Mouse (Mus musculus): ENCODE measurements around the gene Ogdhl. TPM values are rescaled to one million over a fixed set of nuclear protein-coding genes. Genes with fewer than 3 reads are reported as not detected.

Gene Ogdhl
- 26.2 TPM in 2 replicates for polyA plus RNA-seq (2015; fragmentation: Nextera tagmentation; extraction: Ambion mirVana)

DNA sequence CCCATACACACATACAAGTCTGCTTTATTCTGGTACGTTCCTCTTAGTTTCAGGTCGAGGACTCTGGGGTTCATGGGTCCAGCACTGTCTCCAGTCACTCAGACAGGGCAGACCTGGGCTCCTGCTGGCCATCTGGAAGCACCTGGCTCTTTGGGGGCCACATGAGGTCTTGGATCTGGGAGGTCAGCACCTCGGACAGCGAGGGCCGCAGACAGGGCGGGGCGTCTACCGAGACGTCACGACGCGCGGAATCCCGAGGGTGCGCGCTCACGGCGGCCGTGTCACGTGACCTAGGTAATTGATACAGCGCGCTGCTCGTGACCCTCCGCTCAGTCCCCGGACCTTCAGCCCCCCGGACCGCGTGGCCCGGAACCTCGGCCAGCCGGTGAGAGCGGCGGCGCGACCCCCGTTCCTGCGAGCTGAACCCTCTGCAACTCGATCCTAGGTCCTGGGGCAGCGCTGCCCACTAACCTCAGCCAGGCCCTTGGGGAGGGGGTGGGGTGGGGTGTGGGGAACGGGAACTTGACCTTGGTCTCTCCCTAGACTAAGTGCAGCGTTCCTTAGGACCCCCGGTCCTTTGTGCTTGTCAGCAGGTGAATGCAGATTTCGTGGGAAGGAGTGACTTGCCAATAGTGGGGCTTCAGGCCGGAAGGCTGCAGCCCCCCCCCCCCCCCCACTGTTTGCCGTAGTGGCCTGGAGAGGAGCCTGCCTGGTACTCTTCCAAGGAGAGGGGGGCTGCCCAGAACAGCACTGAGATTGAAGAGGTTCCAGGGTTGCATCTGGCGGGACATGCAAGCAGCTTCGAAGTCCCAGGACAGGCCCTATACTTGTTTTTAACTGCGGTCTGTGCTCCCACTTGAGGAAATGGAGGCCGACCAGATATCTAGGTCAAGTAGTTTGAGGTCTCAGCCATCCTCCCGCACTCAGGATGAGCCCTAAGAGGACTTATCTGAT lies at the start of gene Ogdhl:
Gene Ogdhl, plus strand, starts transcription at position 288 of the 954 bp plus-strand sequence.
- H3K36me3 ChIP-seq = no peaks in the 10 kb centered on the region
- peaks cover 9% of the 10 kb centered on the region for H3K4me1 ChIP-seq
- peak within 1 kb of the TSS; percentile 71 for H3K4me3 ChIP-seq
- peak within 1 kb of the TSS; percentile 81 for H3K9ac ChIP-seq (replicated peaks)
- no peaks in the 10 kb centered on the region for H3K9me3 ChIP-seq
- H3K27me3 ChIP-seq = no peaks in the 10 kb centered on the region
- peak within 1 kb of the TSS; percentile 77 for H3K4me2 ChIP-seq (replicated peaks)
- peak; percentile 75 for ATAC-seq (replicated peaks)
- H3K27ac ChIP-seq (replicated peaks) = no peak within 1 kb of the TSS
- 4% methylated on average over 50 of the region's 50 CpGs for WGBS

DNA sequence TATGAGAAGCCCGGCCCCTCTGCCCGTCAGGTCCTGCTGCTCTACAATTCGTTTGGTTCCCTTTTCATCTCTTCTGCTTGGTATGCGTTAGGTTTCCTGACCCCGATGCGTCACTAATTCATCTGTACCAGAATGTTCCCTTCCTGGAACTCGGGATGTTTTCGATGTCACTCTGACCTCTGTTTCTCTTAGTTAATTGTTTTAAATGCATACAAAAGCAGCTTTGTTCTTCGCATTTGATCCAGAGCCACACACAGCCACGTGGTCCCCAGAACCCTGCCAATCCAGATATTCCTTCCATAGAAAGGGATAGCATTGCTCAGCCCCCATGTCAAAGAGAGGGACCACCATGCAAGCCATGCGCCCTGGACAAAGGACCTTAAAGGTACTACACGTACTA lies 20.2 kb upstream of the Ogdhl start:
- 42% methylated on average over 12 of the region's 12 CpGs for WGBS
- no peak overlapping the region for H3K27ac ChIP-seq (replicated peaks)

DNA sequence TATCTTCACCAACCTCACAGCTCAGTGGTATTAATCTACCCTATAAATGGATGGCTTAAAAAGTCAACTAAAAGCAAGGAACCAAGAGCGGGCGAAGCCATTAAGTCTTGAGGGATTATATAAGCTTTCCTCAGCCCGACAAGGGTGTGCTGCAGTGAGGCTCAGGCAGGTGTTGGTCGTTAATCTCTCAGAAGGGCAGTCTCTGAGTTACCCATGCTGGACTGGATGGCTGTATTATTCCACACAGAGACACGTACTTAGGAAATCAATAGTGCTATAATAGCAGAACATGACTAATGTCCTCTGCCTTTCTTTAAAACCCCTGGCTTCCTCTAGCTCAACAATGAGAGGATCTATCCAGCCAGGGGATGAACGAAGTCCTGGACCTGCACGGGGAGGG lies 19.4 kb upstream of the Ogdhl start:
- Histone ChIP-seq H3K4me1 (no peaks in the 10 kb centered on the region), H3K4me3 (no peak overlapping the region), H3K36me3 (peaks cover 7% of the 10 kb centered on the region), H3K27me3 (no peaks in the 10 kb centered on the region), H3K27ac (replicated peaks) (no peak overlapping the region), H3K9ac (replicated peaks) (no peak overlapping the region), H3K4me2 (replicated peaks) (no peak overlapping the region), H3K9me3 (no peaks in the 10 kb centered on the region)
- WGBS = 78% methylated on average over 7 of the region's 7 CpGs
- no peak for ATAC-seq (replicated peaks)

More for the DNA sequence above, 20.2 kb upstream of the Ogdhl start:
- no peaks in the 10 kb centered on the region for H3K9me3 ChIP-seq
- H3K27me3 ChIP-seq = no peaks in the 10 kb centered on the region
- ATAC-seq (replicated peaks) = no peak
- H3K36me3 ChIP-seq = peaks cover 7% of the 10 kb centered on the region
- H3K4me2 ChIP-seq (replicated peaks) = no peak overlapping the region
- no peaks in the 10 kb centered on the region for H3K4me1 ChIP-seq
- H3K4me3 ChIP-seq = no peak overlapping the region
- no peak overlapping the region for H3K9ac ChIP-seq (replicated peaks)

DNA sequence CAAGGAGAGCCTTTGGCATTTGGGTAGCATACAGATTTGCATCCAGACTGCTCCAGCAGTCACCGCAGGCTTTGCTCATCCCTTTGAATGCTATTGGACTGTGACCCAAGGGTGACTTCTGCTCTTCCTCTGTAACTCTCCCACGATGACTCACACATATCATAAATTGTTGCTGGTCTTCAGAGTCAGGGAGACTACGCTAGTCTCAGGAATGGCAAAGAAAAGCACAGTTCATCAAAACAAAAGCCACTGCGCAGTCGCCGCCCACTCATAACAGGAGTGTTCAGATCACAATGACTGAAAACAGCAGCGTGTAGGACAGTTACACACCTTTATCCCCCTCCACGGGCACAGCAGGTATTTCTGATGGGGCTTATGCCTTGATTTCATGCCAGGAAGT lies 16.9 kb upstream of the Ogdhl start:
- Histone ChIP-seq H3K9me3 (no peaks in the 10 kb centered on the region), H3K36me3 (no peaks in the 10 kb centered on the region; the same call in 1 of the 2 replicates), H3K9ac (replicated peaks) (no peak overlapping the region), H3K27me3 (no peaks in the 10 kb centered on the region), H3K4me2 (replicated peaks) (no peak overlapping the region), H3K4me3 (no peak overlapping the region), H3K27ac (replicated peaks) (no peak overlapping the region), H3K4me1 (no peaks in the 10 kb centered on the region)
- WGBS = 88% methylated on average over 8 of the region's 8 CpGs
- ATAC-seq (replicated peaks) = no peak

DNA sequence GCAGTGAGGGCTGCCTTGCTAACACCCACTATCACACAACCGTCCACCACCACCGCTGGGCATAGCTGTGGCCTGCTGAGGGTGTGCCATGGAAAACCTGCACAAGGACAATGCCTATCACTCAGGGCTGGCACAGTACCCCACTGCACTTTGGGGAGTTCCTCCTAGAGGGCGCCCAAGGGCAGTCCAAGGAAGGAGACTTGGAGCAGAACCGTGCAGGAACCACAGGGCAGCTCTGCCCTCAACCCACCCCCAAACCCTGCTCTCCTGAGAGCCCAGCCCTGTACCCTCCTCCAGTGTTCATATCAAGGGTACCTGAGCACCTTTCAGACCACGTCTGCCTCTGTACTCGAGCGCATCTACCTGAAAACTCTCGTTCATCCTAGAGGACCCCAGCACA lies 11.9 kb upstream of the Ogdhl start:
- H3K27ac ChIP-seq (replicated peaks) = no peak overlapping the region
- 47% methylated on average over 8 of the region's 8 CpGs for WGBS
- H3K4me1 ChIP-seq = no peaks in the 10 kb centered on the region
- H3K4me3 ChIP-seq = no peak overlapping the region
- H3K9me3 ChIP-seq = no peaks in the 10 kb centered on the region
- H3K4me2 ChIP-seq (replicated peaks) = no peak overlapping the region
- H3K27me3 ChIP-seq = no peaks in the 10 kb centered on the region
- no peaks in the 10 kb centered on the region; the same call in 1 of the 2 replicates for H3K36me3 ChIP-seq
- no peak; the same call in 1 of the 2 replicates for ATAC-seq (replicated peaks)
- H3K9ac ChIP-seq (replicated peaks) = no peak overlapping the region

DNA sequence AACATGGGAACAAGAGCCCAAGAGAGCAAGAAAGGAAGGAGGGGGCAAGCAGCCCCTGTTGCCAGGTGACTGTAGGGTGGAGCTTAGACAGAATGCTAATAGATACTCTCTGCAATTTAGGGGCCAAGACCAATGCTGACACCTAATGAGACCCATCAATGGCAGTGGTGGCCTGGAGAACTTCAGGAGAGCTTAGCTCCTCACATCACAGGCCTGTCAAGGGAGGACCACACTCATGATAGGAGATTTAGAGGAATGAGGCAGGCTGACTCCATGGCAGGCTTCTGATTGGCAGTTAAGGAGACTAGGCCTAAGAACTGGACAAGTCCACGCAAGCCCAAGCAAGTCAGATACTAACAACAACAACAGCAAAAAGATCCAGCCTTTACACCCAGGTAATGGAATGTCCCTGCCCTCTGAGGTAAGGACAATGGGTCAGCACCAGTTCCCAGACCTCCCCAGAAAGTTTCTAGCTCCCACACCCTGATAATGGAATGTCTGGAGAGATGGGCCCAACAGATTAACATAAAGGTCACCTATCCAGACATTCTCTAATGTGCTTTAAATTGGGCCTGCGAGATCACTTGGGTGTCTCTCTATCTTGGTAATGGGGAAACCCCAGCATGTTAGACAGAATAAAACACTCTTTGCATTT lies 10.3 kb upstream of the Ogdhl start:
- no peak for ATAC-seq (replicated peaks)
- no peaks in the 10 kb centered on the region for H3K4me1 ChIP-seq
- H3K4me3 ChIP-seq = no peak overlapping the region
- no peak overlapping the region for H3K4me2 ChIP-seq (replicated peaks)
- H3K9ac ChIP-seq (replicated peaks) = no peak overlapping the region
- no peaks in the 10 kb centered on the region for H3K27me3 ChIP-seq
- 92% methylated on average over 2 of the region's 2 CpGs for WGBS
- no peaks in the 10 kb centered on the region for H3K9me3 ChIP-seq
- H3K36me3 ChIP-seq = no peaks in the 10 kb centered on the region
- H3K27ac ChIP-seq (replicated peaks) = no peak overlapping the region

DNA sequence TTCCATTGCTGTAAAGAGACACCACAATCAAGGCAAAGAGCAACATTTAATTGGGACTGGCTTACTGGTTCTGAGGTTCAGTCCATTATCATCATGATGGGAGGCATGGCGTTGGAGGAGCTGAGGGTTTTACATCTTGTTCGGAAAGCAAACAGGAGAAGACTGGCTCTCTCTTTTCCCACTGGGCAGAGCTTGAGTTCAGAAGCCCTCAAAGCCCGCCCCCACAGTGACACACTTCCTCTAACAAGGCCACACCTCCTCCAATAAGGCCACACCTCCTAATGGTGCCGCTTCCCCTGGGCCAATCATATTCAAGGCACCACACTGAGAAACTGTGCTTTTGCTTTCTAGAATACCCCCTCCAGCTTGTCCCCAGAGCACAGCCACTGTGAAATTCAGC lies 4.0 kb upstream of the Ogdhl start:
- Histone ChIP-seq H3K9me3 (no peaks in the 10 kb centered on the region), H3K4me1 (peaks cover 6% of the 10 kb centered on the region), H3K4me3 (no peak overlapping the region), H3K4me2 (replicated peaks) (no peak overlapping the region), H3K9ac (replicated peaks) (no peak overlapping the region), H3K27me3 (no peaks in the 10 kb centered on the region), H3K36me3 (no peaks in the 10 kb centered on the region), H3K27ac (replicated peaks) (no peak overlapping the region)
- no peak for ATAC-seq (replicated peaks)
- WGBS = 5% methylated on average over 4 of the region's 4 CpGs

DNA sequence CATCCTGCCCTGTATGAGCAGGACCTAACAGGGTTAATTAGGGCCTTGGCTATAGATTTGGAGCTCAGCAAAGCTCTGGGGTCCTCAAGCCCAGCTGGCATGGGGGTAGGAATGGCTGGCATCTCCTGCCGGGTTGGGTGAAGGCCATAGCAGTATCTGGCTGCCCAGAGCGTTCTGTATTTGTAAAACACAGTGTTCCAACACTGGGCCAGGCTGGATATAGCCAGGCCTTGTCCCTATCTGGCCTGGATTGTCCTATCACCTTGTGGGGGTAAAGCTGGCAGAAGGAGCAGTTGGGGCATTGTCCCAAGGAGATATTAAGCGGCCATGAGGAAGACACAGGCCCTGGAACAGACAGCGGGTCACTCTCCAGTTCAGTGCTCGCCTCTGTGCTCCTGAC lies 1.4 kb downstream of the Ogdhl start:
- H3K4me1 ChIP-seq = peaks cover 9% of the 10 kb centered on the region
- no peak overlapping the region for H3K4me3 ChIP-seq
- 93% methylated on average over 5 of the region's 5 CpGs for WGBS
- ATAC-seq (replicated peaks) = no peak
- no peak overlapping the region for H3K27ac ChIP-seq (replicated peaks)
- no peak overlapping the region for H3K4me2 ChIP-seq (replicated peaks)
- no peaks in the 10 kb centered on the region for H3K27me3 ChIP-seq
- no peaks in the 10 kb centered on the region for H3K9me3 ChIP-seq
- no peaks in the 10 kb centered on the region for H3K36me3 ChIP-seq
- no peak overlapping the region for H3K9ac ChIP-seq (replicated peaks)

DNA sequence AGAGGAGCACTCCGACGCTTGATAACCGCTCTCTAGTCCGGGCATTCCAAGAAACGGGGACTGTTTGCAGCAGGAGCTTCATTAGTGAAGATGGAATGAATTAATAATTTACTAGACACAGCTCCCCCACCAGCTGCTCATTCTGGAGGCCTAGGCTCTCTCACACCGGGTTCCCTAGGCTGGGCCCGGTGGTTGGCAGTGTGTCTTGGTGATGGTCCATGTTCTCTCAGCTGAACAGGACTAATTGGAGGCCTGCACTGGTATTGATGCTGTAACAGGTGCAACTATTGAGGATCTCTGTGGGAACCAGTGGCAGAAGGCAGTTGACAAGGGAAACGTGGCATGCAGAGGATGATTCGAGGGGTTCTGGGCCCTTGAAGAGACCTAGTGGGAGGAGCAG lies 5.5 kb downstream of the Ogdhl start:
- Histone ChIP-seq H3K36me3 (no peaks in the 10 kb centered on the region), H3K4me2 (replicated peaks) (no peak overlapping the region), H3K9ac (replicated peaks) (no peak overlapping the region), H3K27ac (replicated peaks) (no peak overlapping the region), H3K4me3 (no peak overlapping the region), H3K4me1 (peaks cover 11% of the 10 kb centered on the region), H3K9me3 (no peaks in the 10 kb centered on the region), H3K27me3 (no peaks in the 10 kb centered on the region)
- ATAC-seq (replicated peaks) = no peak
- WGBS = 76% methylated on average over 9 of the region's 9 CpGs

DNA sequence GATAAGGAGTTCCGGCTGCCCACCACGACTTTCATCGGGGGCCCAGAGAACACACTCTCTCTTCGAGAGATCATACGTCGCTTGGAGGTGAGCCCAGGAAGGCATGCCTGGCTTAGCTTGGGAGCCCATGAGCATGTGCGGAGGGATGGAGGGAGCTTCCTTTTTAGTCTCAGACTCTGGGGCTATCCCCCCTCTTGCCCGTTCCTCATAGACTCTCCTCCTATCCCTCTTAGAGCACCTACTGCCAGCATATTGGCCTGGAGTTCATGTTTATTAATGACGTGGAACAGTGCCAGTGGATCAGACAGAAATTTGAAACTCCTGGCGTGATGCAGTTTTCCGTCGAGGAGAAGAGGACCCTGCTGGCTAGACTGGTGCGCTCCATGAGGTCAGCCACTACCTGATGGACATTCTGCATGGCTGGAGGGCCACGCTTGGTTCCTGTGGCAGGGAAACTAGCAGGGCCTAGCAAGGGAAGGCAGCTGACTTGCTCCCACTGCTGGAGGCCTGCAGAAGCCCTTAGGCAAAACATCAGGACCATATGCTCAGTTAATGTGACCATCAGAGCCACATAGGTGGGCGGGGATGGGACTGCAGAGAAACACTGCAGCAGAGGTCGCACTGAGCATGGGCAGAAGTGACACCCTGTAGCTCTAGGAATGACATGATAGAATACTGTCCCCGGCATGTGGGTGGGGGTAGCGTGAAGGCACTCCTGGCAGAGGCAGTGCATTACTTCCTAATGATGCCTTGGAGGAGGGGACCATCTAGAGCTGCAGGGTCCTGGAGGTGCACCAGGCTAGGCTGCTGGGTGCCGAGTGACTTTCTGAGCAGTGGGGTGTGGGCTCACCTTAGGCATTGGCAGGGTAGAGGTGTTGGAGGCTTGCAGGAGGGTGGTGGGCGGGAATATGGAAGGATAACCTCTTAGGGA lies 11.0 kb downstream of the Ogdhl start:
- no peaks in the 10 kb centered on the region for H3K9me3 ChIP-seq
- no peak overlapping the region for H3K27ac ChIP-seq (replicated peaks)
- no peak overlapping the region for H3K4me3 ChIP-seq
- no peak overlapping the region for H3K9ac ChIP-seq (replicated peaks)
- H3K4me1 ChIP-seq = peaks cover 9% of the 10 kb centered on the region
- peaks cover 12% of the 10 kb centered on the region; the same call in 1 of the 2 replicates for H3K36me3 ChIP-seq
- H3K4me2 ChIP-seq (replicated peaks) = no peak overlapping the region
- WGBS = 65% methylated on average over 20 of the region's 20 CpGs
- no peaks in the 10 kb centered on the region for H3K27me3 ChIP-seq
- ATAC-seq (replicated peaks) = peak; percentile 53; the same call in 1 of the 2 replicates

DNA sequence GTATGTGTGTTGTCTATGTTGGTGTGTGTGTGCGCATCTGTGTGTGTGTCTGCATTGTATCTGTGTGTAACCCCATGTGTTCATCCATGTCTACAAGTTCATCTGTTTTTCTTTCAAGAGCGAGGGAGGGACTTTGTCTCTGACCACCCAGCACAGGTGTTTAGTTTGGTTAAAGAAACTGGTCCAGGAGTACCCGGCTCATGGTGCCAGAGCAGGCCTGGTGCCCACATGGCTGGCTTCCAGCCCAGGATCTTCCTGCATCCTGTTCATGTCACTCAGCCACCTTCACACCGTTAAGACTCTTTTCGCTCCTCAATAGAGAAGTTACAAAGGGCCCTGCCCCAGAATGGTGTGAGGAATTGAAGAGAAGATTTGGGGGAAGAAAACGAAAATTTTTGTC lies 14.2 kb downstream of the Ogdhl start:
- Histone ChIP-seq H3K27me3 (no peaks in the 10 kb centered on the region), H3K9me3 (no peaks in the 10 kb centered on the region), H3K4me3 (no peak overlapping the region), H3K4me2 (replicated peaks) (no peak overlapping the region), H3K4me1 (peaks cover 9% of the 10 kb centered on the region), H3K9ac (replicated peaks) (no peak overlapping the region), H3K27ac (replicated peaks) (no peak overlapping the region), H3K36me3 (peaks cover 35% of the 10 kb centered on the region; the same call in 1 of the 2 replicates)
- ATAC-seq (replicated peaks) = no peak
- 59% methylated on average over 6 of the region's 6 CpGs for WGBS
